Mouse (Mus musculus) lung, postnatal 0 days (tissue): Measurements from ENCODE around the gene Il18rap.

ENCODE experiments used
- CTCF ChIP-seq: IDR thresholded peaks from 2 replicates; pipeline ENCODE4 v1.5.1; 2016; ENCODE audit warnings: antibody characterized with exemption, mild to moderate bottlenecking
- EP300 ChIP-seq: IDR thresholded peaks from 2 replicates; pipeline ENCODE4 v1.6.1; 2016; ENCODE audit warnings: antibody characterized with exemption, mild to moderate bottlenecking, control low read depth

DNA sequence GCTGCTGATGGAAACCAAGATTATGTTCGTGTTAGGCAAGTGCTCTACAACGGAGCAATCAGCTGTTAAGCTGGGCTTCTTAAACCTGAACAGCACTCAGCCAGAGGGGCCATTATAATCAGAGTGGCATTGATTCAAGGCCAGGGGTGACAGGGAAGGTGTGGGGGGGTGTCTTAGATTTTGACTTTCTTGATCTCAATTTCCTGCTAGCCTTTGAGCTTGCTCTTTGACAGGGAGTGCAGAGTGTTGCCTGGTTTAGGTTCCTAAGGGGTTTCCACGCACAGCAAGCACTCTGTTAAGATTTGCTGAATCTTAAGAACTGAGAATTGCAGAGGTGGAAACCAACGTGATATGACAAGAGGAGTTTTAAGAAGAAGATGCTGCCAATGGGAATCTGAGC is 38.4 kb upstream of the Il18rap start:
- TF ChIP-seq CTCF (no peak), EP300 (no peak)
